Mouse (Mus musculus): Measurements from ENCODE around the gene Sh3bp1. TPM values are rescaled to one million over a fixed set of nuclear protein-coding genes. Genes with fewer than 3 reads are reported as not detected.
A peak's percentile ranks its signal among the peaks of the same experiment; 100 is the strongest.

The Sh3bp1 gene
- polyA plus RNA-seq, 1 experiment from 2014 or later = 41.8 TPM

GRCm38 (mm10) chr15:78940325-78940724, 40.8 kb downstream of the Sh3bp1 start:
- H3K27me3 ChIP-seq (ENCODE audit: control insufficient read depth, insufficient read depth, low read depth, low read length) = no peaks in the 10 kb centered on the region
- no peaks in the 10 kb centered on the region for H3K9me3 ChIP-seq (ENCODE audit: control insufficient read depth, low read length)
- no peak overlapping the region for H3K4me2 ChIP-seq (ENCODE audit: low read depth, low read length)
- no peak overlapping the region for H3K9ac ChIP-seq (ENCODE audit: low read length)
- no peak overlapping the region for H3K4me3 ChIP-seq (ENCODE audit: low read length)
- H3K36me3 ChIP-seq (ENCODE audit: control insufficient read depth, insufficient read depth, low read length) = peaks cover 21% of the 10 kb centered on the region
- no peak overlapping the region for H3K27ac ChIP-seq (ENCODE audit: low read length)
- no peak for ATAC-seq (ENCODE audit: low read depth)
- WGBS = 88% methylated on average over 13 of the region's 13 CpGs
- peaks cover 15% of the 10 kb centered on the region for H3K4me1 ChIP-seq (replicated peaks; ENCODE audit: control insufficient read depth, insufficient read depth, low read length)

GRCm38 (mm10) chr15:78942663-78943062, 43.1 kb downstream of the Sh3bp1 start:
- ATAC-seq (ENCODE audit: low read depth) = peak; percentile 57
- peaks cover 20% of the 10 kb centered on the region for H3K36me3 ChIP-seq (ENCODE audit: control insufficient read depth, insufficient read depth, low read length)
- H3K27me3 ChIP-seq (ENCODE audit: control insufficient read depth, insufficient read depth, low read depth, low read length) = no peaks in the 10 kb centered on the region; the same call in 1 of the 2 replicates
- H3K9me3 ChIP-seq (ENCODE audit: control insufficient read depth, low read length) = no peaks in the 10 kb centered on the region
- H3K4me1 ChIP-seq (replicated peaks; ENCODE audit: control insufficient read depth, insufficient read depth, low read length) = peaks cover 6% of the 10 kb centered on the region
- 4% methylated on average over 9 of the region's 9 CpGs for WGBS
- H3K4me2 ChIP-seq (ENCODE audit: low read depth, low read length) = peak overlapping the region; percentile 75
- no peak overlapping the region for H3K27ac ChIP-seq (ENCODE audit: low read length)
- peak overlapping the region; percentile 69 for H3K9ac ChIP-seq (ENCODE audit: low read length)
- peak overlapping the region; percentile 48 for H3K4me3 ChIP-seq (ENCODE audit: low read length)

DNA sequence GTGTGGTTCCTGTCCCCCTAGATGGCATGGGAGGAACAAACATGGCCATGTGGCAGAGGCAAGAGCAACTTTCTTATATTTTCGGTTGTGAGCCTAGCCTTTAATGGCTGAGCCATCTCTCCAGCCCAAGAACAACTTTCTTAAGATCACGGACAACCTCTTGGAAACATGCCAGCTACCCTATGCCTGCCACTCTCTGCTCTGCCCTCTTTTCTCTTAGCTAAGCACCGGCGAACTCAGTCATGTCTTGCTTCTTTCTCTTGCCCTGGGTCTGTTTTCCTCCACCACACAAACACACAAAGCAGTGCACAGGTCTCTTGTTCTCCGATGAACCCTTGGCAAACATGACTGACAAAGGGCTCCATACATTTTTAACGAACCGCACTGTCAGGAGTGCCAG, 46.7 kb downstream of the Sh3bp1 start:
- Histone ChIP-seq H3K4me2 (ENCODE audit: low read depth, low read length) (no peak overlapping the region), H3K36me3 (ENCODE audit: control insufficient read depth, insufficient read depth, low read length) (peaks cover 3% of the 10 kb centered on the region; the same call in 1 of the 2 replicates), H3K4me1 (replicated peaks; ENCODE audit: control insufficient read depth, insufficient read depth, low read length) (peaks cover 13% of the 10 kb centered on the region), H3K9ac (ENCODE audit: low read length) (no peak overlapping the region), H3K9me3 (ENCODE audit: control insufficient read depth, low read length) (no peaks in the 10 kb centered on the region), H3K27me3 (ENCODE audit: control insufficient read depth, insufficient read depth, low read depth, low read length) (no peaks in the 10 kb centered on the region; the same call in 1 of the 2 replicates), H3K4me3 (ENCODE audit: low read length) (no peak overlapping the region), H3K27ac (ENCODE audit: low read length) (no peak overlapping the region)
- ATAC-seq (ENCODE audit: low read depth) = no peak
- 63% methylated on average over 7 of the region's 7 CpGs for WGBS

DNA sequence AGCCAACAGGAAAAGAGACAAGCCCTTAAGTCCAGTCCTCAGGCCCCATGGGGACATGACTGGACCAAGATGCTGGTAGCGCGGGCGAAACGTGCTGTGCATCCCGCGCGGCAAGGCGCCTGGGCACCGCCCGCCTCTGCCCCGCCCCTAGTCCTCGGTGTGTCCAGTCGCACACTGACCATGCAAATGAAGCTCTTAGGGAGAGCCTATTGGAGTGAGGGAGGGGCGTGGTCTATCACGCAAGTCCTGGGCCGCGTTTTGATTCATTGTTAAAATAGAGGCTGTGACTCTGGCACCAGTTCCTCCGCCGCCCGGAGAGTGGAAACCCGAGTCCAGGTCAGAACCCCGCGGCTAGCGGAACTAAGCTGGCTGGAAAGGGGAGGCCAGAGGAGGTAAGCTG, 48.1 kb downstream of the Sh3bp1 start, which contains the start of gene Triobp:
TSS of gene Triobp (plus strand) at position 68 of the 400 bp plus-strand sequence.
- Histone ChIP-seq H3K4me3 (ENCODE audit: low read length) (peak within 1 kb of the TSS; percentile 53), H3K27me3 (ENCODE audit: control insufficient read depth, insufficient read depth, low read depth, low read length) (no peaks in the 10 kb centered on the region; the same call in 1 of the 2 replicates), H3K36me3 (ENCODE audit: control insufficient read depth, insufficient read depth, low read length) (no peaks in the 10 kb centered on the region), H3K9me3 (ENCODE audit: control insufficient read depth, low read length) (no peaks in the 10 kb centered on the region), H3K4me1 (replicated peaks; ENCODE audit: control insufficient read depth, insufficient read depth, low read length) (peaks cover 10% of the 10 kb centered on the region), H3K4me2 (ENCODE audit: low read depth, low read length) (peak within 1 kb of the TSS; percentile 84), H3K9ac (ENCODE audit: low read length) (peak within 1 kb of the TSS; percentile 59), H3K27ac (ENCODE audit: low read length) (no peak within 1 kb of the TSS)
- under 1% methylated on average over 24 of the region's 24 CpGs for WGBS
- peak; percentile 99 for ATAC-seq (ENCODE audit: low read depth)

DNA sequence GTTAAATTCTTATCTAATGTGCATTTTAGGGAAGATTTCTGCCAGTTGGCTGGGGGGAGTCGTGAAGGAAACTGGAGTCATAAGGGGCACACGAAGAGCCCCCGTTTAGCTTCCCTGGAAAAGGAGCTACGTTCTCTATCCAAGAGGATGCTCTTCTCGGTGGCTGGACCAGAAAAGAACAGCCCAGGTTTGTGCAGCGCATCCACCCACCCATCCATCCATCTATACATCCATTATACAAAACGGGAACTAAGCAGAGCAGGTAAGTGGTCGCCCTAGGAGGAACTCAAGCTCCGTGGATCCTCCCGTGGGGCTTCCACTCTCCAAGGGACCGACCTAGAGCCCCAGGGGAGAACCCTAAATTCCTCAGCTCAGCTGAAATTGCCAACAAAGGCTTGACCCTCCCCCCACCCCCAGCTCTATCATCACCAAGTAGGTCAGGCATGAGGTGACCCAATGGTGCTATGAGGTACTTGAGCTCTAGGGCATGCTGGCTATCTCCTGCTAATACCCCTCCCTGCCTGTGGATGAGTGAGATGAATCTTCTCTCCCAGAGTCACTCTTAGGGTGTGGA, 48.7 kb downstream of the Sh3bp1 start:
- no peak overlapping the region for H3K27ac ChIP-seq (ENCODE audit: low read length)

DNA sequence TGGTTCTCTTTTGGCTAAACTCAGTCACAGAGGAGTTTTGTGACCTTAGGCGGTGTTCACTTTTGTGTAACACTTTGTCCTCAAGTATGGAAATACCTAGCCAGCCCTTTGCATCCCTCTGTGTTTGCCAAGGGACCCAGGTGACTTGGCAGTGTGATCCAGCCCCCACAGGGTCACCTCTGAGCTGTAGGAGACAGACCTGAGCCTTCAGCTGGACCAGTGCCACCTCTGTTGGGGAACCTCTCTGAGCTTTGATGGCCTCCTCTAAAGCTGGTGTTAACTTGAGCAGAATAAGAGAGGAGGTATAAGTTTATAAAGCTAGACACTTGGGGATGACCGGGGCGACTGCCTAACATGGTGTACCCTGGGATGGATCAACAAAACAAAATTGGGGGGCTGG, 49.3 kb downstream of the Sh3bp1 start:
- H3K4me2 ChIP-seq (ENCODE audit: low read depth, low read length) = no peak overlapping the region
- H3K36me3 ChIP-seq (ENCODE audit: control insufficient read depth, insufficient read depth, low read length) = no peaks in the 10 kb centered on the region
- ATAC-seq (ENCODE audit: low read depth) = no peak
- H3K4me3 ChIP-seq (ENCODE audit: low read length) = no peak overlapping the region
- peaks cover 7% of the 10 kb centered on the region for H3K4me1 ChIP-seq (replicated peaks; ENCODE audit: control insufficient read depth, insufficient read depth, low read length)
- 96% methylated on average over 3 of the region's 3 CpGs for WGBS
- no peaks in the 10 kb centered on the region; the same call in 1 of the 2 replicates for H3K27me3 ChIP-seq (ENCODE audit: control insufficient read depth, insufficient read depth, low read depth, low read length)
- H3K27ac ChIP-seq (ENCODE audit: low read length) = no peak overlapping the region
- no peaks in the 10 kb centered on the region for H3K9me3 ChIP-seq (ENCODE audit: control insufficient read depth, low read length)
- no peak overlapping the region for H3K9ac ChIP-seq (ENCODE audit: low read length)

More for the DNA sequence above, 48.7 kb downstream of the Sh3bp1 start:
- Histone ChIP-seq H3K4me2 (ENCODE audit: low read depth, low read length) (peak overlapping the region; percentile 84), H3K9me3 (ENCODE audit: control insufficient read depth, low read length) (no peaks in the 10 kb centered on the region), H3K4me1 (replicated peaks; ENCODE audit: control insufficient read depth, insufficient read depth, low read length) (peaks cover 7% of the 10 kb centered on the region), H3K36me3 (ENCODE audit: control insufficient read depth, insufficient read depth, low read length) (no peaks in the 10 kb centered on the region), H3K27me3 (ENCODE audit: control insufficient read depth, insufficient read depth, low read depth, low read length) (no peaks in the 10 kb centered on the region; the same call in 1 of the 2 replicates), H3K4me3 (ENCODE audit: low read length) (peak overlapping the region; percentile 53), H3K9ac (ENCODE audit: low read length) (peak overlapping the region; percentile 59)
- 5% methylated on average over 11 of the region's 11 CpGs for WGBS
- no peak for ATAC-seq (ENCODE audit: low read depth)

GRCm38 (mm10) chr15:78955663-78956062, 56.1 kb downstream of the Sh3bp1 start:
- Histone ChIP-seq H3K27me3 (ENCODE audit: control insufficient read depth, insufficient read depth, low read depth, low read length) (no peaks in the 10 kb centered on the region), H3K4me3 (ENCODE audit: low read length) (no peak overlapping the region), H3K9me3 (ENCODE audit: control insufficient read depth, low read length) (no peaks in the 10 kb centered on the region), H3K9ac (ENCODE audit: low read length) (no peak overlapping the region), H3K4me2 (ENCODE audit: low read depth, low read length) (no peak overlapping the region), H3K4me1 (replicated peaks; ENCODE audit: control insufficient read depth, insufficient read depth, low read length) (no peaks in the 10 kb centered on the region), H3K27ac (ENCODE audit: low read length) (no peak overlapping the region), H3K36me3 (ENCODE audit: control insufficient read depth, insufficient read depth, low read length) (no peaks in the 10 kb centered on the region)
- ATAC-seq (ENCODE audit: low read depth) = no peak
- WGBS = 72% methylated on average over 3 of the region's 3 CpGs

- WGBS = 68% methylated on average over 4 of the region's 4 CpGs
- Histone ChIP-seq H3K4me1 (replicated peaks; ENCODE audit: control insufficient read depth, insufficient read depth, low read length) (no peaks in the 10 kb centered on the region), H3K9ac (ENCODE audit: low read length) (no peak overlapping the region), H3K4me3 (ENCODE audit: low read length) (no peak overlapping the region), H3K27ac (ENCODE audit: low read length) (no peak overlapping the region), H3K36me3 (ENCODE audit: control insufficient read depth, insufficient read depth, low read length) (no peaks in the 10 kb centered on the region), H3K9me3 (ENCODE audit: control insufficient read depth, low read length) (no peaks in the 10 kb centered on the region), H3K27me3 (ENCODE audit: control insufficient read depth, insufficient read depth, low read depth, low read length) (no peaks in the 10 kb centered on the region), H3K4me2 (ENCODE audit: low read depth, low read length) (no peak overlapping the region)
- no peak for ATAC-seq (ENCODE audit: low read depth)
These were observed 56.8 kb downstream of the Sh3bp1 start for GRCm38 (mm10) chr15:78956351-78956750.

DNA sequence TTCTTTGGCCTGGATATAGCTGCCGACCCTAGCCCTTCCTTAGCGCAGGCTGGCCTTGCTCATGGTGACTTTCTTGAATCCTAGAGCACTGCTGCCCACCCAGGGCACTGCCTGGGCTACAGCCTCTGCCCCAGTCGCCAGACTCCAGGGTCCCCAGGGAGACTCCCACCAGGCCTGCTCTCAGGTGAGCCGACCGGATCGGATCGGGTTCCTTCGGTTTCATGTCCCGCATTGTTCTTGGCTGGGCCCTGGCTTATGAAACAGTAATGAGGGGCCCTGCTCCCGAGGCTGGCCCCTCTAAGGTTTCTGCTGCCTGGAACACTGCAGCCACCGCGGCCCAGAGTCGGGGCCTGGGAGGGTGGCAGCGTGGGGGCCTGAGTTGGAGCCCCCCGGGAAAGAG, 57.5 kb downstream of the Sh3bp1 start:
- no peak overlapping the region for H3K4me3 ChIP-seq (ENCODE audit: low read length)

More for the DNA sequence above, 57.5 kb downstream of the Sh3bp1 start:
- no peaks in the 10 kb centered on the region for H3K27me3 ChIP-seq (ENCODE audit: control insufficient read depth, insufficient read depth, low read depth, low read length)
- WGBS = 45% methylated on average over 15 of the region's 15 CpGs
- no peak for ATAC-seq (ENCODE audit: low read depth)
- no peaks in the 10 kb centered on the region for H3K4me1 ChIP-seq (replicated peaks; ENCODE audit: control insufficient read depth, insufficient read depth, low read length)
- H3K4me2 ChIP-seq (ENCODE audit: low read depth, low read length) = no peak overlapping the region
- no peaks in the 10 kb centered on the region for H3K9me3 ChIP-seq (ENCODE audit: control insufficient read depth, low read length)
- H3K27ac ChIP-seq (ENCODE audit: low read length) = no peak overlapping the region
- H3K36me3 ChIP-seq (ENCODE audit: control insufficient read depth, insufficient read depth, low read length) = no peaks in the 10 kb centered on the region
- H3K9ac ChIP-seq (ENCODE audit: low read length) = no peak overlapping the region
